Mouse (Mus musculus) heart, postnatal 10 days (tissue): Measurements from ENCODE around the gene 4921501E09Rik. TPM values are rescaled to one million over a fixed set of nuclear protein-coding genes. Genes with fewer than 3 reads are reported as not detected.
A peak's percentile ranks its signal among the peaks of the same experiment; 100 is the strongest.
"Not testable (repeated sequence)": the region's sequence is repeated elsewhere in the genome, so short reads cannot be mapped to it uniquely, and the experiment has no call there.

Source experiments
- DNase-seq, 2 experiments: peaks; one replicate each; pipeline ENCODE4 v3.0.0; 2021
- intact Hi-C: fragments of 180-260 bp; cut with DNase I; formaldehyde crosslinking; loops from one replicate; pipeline ENCODE4 v1.15.1; 2025
- total RNA-seq, 2 experiments: library from RNA; stranded (reverse); gene quantifications; 2 replicates each; pipeline ENCODE4 v1.2.3; 2021

Gene 4921501E09Rik
- total RNA-seq, result not detected

DNA sequence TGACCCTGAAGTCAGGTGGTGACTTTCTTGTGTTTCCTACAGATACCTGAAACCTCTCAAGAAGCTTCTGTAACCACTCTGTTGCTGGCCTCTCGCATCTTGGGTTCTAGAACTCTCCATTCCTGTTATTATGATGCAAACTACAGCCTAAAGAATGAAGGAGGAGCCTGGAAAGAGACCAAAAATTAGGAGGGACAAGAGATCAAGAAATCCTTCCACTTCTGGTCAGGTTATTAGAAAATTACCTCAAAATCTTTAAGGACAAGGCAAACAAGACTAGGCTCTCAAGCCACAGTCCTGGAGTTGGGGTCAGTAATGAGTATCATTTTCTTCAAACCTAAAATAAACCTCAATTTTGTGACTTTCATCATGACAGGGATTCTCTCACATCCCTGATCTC is at the start of gene 4921501E09Rik:
Gene 4921501E09Rik (minus strand): TSS at position 101 of the 400 bp plus-strand sequence.
- DNase-seq, result no peak
- intact Hi-C loops, result no loop called here

DNA sequence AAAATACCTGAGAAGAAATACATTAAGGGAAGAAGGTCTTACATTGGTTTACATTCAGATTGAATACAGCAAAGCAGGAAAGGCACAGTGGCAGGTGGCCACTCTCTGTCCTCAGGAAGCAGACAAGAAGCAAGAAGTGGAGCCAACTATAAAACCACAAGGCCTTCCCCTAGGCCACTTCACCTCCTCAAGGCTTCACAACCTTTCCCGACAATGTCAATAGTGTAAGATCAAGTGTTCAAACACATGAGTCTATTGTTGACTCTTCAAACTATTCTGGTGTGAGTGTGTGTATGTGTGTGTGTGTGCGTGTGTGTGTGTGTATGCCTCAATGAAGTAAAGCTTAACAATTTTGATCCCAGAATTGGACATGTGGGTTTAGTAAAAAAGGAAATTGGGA is 29.5 kb upstream of the 4921501E09Rik start:
- DNase-seq, result no peak
- intact Hi-C loops, result no loop called here

GRCm38 (mm10) chr17:33092391-33093193 is 24.7 kb upstream of the 4921501E09Rik start:
- peak; percentile 86 to 89 for DNase-seq
- intact Hi-C loops, result no loop called here

DNA sequence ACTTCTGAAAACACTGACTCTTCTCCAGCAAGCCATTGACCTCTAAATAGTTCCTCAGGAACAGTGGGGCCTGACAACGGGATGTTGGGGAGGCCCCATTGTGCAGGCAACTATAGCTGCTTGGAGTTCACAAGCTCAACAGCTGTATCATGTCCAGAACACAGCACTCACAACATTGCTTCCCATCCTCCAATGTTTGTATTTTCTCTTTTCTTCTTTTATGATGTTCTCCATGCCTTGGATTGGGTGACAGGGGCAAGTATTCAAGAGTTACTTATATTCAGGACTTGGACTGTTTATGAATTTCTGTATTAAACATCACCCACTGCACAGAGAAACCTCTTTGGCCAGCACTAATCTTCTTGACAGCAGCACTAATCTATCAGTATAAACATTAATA is 23.8 kb upstream of the 4921501E09Rik start:
- intact Hi-C loops, result no loop called here
- no peak for DNase-seq

DNA sequence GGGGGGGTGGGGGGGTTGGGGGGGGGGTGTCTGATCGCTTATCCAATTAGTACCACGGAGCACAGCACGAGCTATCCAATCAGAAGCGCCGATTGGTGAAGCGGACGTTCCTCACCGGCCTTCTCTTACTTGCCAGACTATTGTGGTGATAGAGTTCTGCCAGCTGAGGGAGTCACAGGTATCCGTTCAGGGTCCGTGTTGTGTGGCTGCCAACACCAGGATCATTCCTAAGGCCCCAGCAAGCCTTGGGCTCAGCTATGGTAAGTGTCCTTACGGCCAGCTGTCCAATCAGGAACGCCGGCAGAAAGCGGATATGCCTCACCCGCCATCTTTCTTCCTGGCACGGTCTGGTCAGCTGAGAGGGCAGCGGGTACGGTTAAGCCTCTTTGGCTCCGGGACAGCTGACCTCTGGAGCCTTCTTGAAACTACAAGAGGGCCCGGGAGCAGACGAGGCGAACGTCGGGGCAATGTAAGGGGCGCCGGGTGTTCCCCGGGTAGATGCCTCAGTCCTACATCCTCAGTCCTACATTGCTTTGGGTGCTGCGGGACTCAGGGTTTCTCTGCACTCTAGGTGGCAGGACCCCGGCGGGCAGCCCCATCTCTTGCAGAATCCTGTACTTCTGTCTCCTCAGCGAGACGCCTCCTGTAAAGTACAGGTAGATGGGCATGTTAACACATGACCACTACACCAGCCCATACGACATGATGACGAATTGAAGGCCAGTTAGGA is 21.5 kb upstream of the 4921501E09Rik start, which contains the start of gene Zfp563:
Gene Zfp563 (plus strand): TSS at position 91 of the 730 bp plus-strand sequence.
- DNase-seq, result peak; percentile 97 to 98
- intact Hi-C loops, result loop anchor here (10.0 kb wide), 1 partner anchor 305 kb away; the partner anchor contains the start of gene Zfp101

GRCm38 (mm10) chr17:33063001-33063400 is 4.9 kb downstream of the 4921501E09Rik start:
- no peak for DNase-seq
- intact Hi-C loops, result no loop called here

- intact Hi-C loops, result no loop called here
- no peak for DNase-seq
These were observed 9.1 kb downstream of the 4921501E09Rik start for GRCm38 (mm10) chr17:33058791-33059190.

DNA sequence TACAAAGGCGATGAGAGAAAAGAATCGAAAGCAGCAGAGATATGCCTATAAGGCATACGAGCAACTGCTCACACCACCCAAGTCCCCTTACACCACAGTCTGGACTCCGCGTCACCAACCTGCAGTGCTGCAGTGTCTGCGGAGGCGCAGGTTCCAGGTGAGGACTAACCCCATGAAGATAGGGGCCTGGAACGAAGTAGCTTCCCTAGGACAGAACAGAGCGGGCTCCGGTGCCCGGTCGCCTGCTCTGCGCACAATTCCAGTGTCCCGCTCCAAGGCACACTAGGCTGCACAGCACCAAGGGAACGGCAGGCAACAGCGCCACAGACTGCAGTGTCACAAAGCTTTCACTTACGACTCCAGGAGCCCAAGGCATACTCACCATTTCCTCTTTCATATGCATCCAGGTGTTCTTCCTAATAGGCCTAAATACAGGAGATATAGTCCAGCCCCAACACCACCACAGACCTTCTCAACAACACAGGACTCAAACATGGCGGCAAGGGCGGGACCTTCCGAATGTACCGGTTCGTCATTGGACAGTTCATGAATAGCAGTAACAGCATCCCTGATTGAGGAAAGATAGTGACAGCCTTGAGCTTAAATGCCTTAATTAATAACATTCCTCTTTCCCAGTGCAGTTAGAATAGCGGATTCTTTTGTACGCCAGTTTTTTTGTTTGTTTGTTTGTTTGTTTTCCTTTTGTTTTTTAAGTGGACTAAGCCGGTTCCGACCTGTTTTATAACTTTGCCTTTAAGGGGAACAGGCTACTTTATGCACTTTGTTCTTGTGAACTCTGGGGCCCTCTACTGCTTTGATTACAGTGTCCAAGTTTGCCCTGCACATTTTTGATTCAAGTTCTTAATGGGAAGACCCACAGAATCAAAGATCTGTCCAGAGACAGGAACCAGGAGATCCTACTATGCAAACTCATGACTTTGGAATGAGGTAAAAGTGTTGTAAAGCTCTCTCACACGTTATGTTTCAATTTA is 34.7 kb downstream of the 4921501E09Rik start, which contains the start of gene Zfp763:
Gene Zfp763 (minus strand): TSS at position 503 of the 992 bp plus-strand sequence.
- intact Hi-C loops, result no loop called here
- peak; percentile 85 to 89 for DNase-seq

DNA sequence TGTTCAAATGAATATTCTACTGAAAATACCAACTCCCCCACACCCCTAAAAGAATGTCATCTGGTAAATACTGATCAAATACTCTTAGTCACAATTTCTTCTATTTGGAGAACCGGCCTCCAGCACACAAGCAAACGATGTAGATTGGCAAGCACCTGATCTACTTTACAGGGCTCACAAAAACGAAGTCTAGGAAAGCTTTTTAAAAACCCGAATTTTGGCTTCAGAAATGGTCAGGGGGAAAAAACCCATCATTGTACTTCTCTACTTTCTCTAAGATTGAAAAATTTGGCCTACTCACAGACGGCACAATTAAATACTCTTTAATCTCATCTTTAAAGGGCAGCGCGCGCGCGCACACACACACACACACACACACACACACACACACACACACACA is 35.5 kb downstream of the 4921501E09Rik start:
- intact Hi-C loops, result no loop called here
- no peak for DNase-seq

DNA sequence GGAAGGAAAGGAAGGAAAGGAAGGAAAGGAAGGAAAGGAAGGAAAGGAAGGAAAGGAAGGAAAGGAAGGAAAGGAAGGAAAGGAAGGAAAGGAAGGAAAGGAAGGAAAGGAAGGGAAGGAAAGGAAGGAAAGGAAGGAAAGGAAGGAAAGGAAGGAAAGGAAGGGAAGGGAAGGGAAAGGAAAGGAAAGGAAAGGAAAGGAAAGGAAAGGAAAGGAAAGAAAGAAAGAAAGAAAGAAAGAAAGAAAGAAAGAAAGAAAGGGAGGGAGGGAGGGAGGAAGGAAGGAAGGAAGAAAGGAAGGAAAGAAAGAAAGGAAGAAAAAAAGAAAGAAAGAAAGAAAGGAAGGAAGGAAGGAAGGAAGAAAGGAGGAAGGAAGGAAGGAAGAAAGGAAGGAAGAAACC is 47.4 kb downstream of the 4921501E09Rik start:
- intact Hi-C loops, DNase-seq: not testable (repeated sequence)

Other genes with a start within 250 kb of the 4921501E09Rik start
- 10 to 100 TPM; 10.1 to 17.0 TPM for gene Zfp799, start 237.8 kb downstream of the 4921501E09Rik start, total RNA-seq
- 10 to 100 TPM in 1 of 2 experiments, 1 to 10 TPM in 1; 10.0 to 10.7 TPM for gene Zfp870, start 176.4 kb downstream of the 4921501E09Rik start, total RNA-seq
- gene Cyp4f14, start 150.7 kb downstream of the 4921501E09Rik start, total RNA-seq, result not detected
- gene Cyp4f13, start 120.7 kb downstream of the 4921501E09Rik start, total RNA-seq, result 10 to 100 TPM; 13.7 to 15.7 TPM
- 1 to 10 TPM; 3.0 to 4.0 TPM for gene Zfp472, start 102.2 kb downstream of the 4921501E09Rik start, total RNA-seq
- 1 to 10 TPM; 7.9 to 8.5 TPM for gene Zfp952, start 74.9 kb downstream of the 4921501E09Rik start, total RNA-seq
- gene Zfp763, start 34.7 kb downstream of the 4921501E09Rik start, total RNA-seq, result 1 to 10 TPM; 6.2 to 6.4 TPM
- 1 to 10 TPM; 5.8 to 8.2 TPM for gene Zfp563, start 21.3 kb upstream of the 4921501E09Rik start, total RNA-seq
- gene Morc2b, start 71.6 kb upstream of the 4921501E09Rik start, total RNA-seq, result not detected
- not detected for gene Olfr55, start 100.4 kb upstream of the 4921501E09Rik start, total RNA-seq
- not detected for gene Olfr239, start 123.2 kb upstream of the 4921501E09Rik start, total RNA-seq
- under 1 TPM; 0.12 to 0.19 TPM for gene Olfr1564, start 153.6 kb upstream of the 4921501E09Rik start, total RNA-seq
- 10 to 100 TPM; 11.5 to 12.1 TPM for gene Zfp955a, start 187.1 kb upstream of the 4921501E09Rik start, total RNA-seq
- gene Olfr63, start 196.6 kb upstream of the 4921501E09Rik start, total RNA-seq, result not detected
- gene Zfp955b, start 221.5 kb upstream of the 4921501E09Rik start, total RNA-seq, result 10 to 100 TPM; 14.4 to 15.5 TPM